Mouse (Mus musculus) cerebellum, adult 2 months (tissue): ENCODE data around the gene Antxr2.

Source experiments
- CTCF ChIP-seq: fragments of 200-500 bp; IDR thresholded peaks from 2 replicates; pipeline ENCODE4 v1.5.1; 2011; ENCODE audit warnings: low read depth, mild to moderate bottlenecking, control low read depth, low read length, moderate library complexity, borderline replicate concordance; ENCODE audit not compliant: insufficient read depth
- POLR2A ChIP-seq: fragments of 200-500 bp; IDR thresholded peaks from 2 replicates; pipeline ENCODE4 v1.6.1; 2011; ENCODE audit warnings: low read length, control low read depth, borderline replicate concordance; ENCODE audit not compliant: insufficient read depth

GRCm38 (mm10) chr5:97972029-97972428, 58.8 kb downstream of the Antxr2 start:
- TF ChIP-seq CTCF (no peak), POLR2A (no peak)
